Mouse (Mus musculus) midbrain, embryonic 10.5 days (tissue): Measurements from ENCODE around the gene Rnf207. TPM values are rescaled to one million over a fixed set of nuclear protein-coding genes. Genes with fewer than 3 reads are reported as not detected.
A peak's percentile ranks its signal among the peaks of the same experiment; 100 is the strongest.

Source experiments
- DNase-seq: peaks from one replicate; pipeline ENCODE4 v3.0.0-alpha.2; 2017; ENCODE audit warnings: low spot score
- H3K27ac ChIP-seq: fragments of 300-500 bp; sonication (generic); replicated peaks from 2 replicates; pipeline ENCODE4 v1.5.1; 2016; ENCODE audit warnings: mild to moderate bottlenecking
- H3K27me3 ChIP-seq: fragments of 300-500 bp; sonication (generic); 2 replicates; pipeline ENCODE4 v1.6.1; 2016; ENCODE audit warnings: low read depth, mild to moderate bottlenecking; ENCODE audit not compliant: poor library complexity, severe bottlenecking
- H3K36me3 ChIP-seq: fragments of 300-500 bp; sonication (generic); 2 replicates; pipeline ENCODE4 v1.6.1; 2016; ENCODE audit warnings: mild to moderate bottlenecking, moderate library complexity
- H3K4me1 ChIP-seq: fragments of 300-500 bp; sonication (generic); 2 replicates; pipeline ENCODE4 v1.6.1; 2016
- H3K4me3 ChIP-seq: fragments of 300-500 bp; sonication (generic); 2 replicates; pipeline ENCODE4 v1.5.1; 2016; ENCODE audit warnings: mild to moderate bottlenecking, moderate library complexity
- H3K9me3 ChIP-seq: fragments of 300-500 bp; sonication (generic); replicated peaks from 2 replicates; pipeline ENCODE4 v1.6.1; 2016; ENCODE audit warnings: mild to moderate bottlenecking
- WGBS: fragments of 180-500 bp; shearing (Covaris S2); methylation state at CpG from one replicate; pipeline ENCODE4 v1.1.7; 2016; 5-methylcytosine and 5-hydroxymethylcytosine counted together
- polyA plus RNA-seq: library from polyadenylated mRNA; unstranded; fragments of >200 nt; fragmentation: Nextera tagmentation; extraction: Ambion mirVana; gene quantifications from 2 replicates; pipeline ENCODE4 v1.2.1, GENCODE M21; 2016

Gene Rnf207
- polyA plus RNA-seq, 1 experiment from 2014 or later = 1.5 TPM

GRCm38 (mm10) chr4:152273621-152274236, 45.1 kb downstream of the Rnf207 start, which contains the start of gene Gpr153:
Gene Gpr153 (plus strand): TSS chr4:152274232.
- Histone ChIP-seq H3K27me3 (peaks cover 75% of the 10 kb centered on the region), H3K36me3 (0 out of 2 replicates have a peak, but pooled peaks cover 3% of the 10 kb centered on the region), H3K4me3 (peak within 1 kb of the TSS; percentile 64), H3K27ac (peak within 1 kb of the TSS; percentile 82), H3K9me3 (no peaks in the 10 kb centered on the region), H3K4me1 (peaks cover 66% of the 10 kb centered on the region)
- WGBS = under 1% methylated on average over 47 of the region's 48 CpGs
- peak; percentile 77 for DNase-seq

- Histone ChIP-seq H3K4me1 (peaks cover 70% of the 10 kb centered on the region), H3K4me3 (peak overlapping the region; percentile 64), H3K36me3 (peaks cover 5% of the 10 kb centered on the region), H3K27me3 (peaks cover 72% of the 10 kb centered on the region), H3K9me3 (no peaks in the 10 kb centered on the region), H3K27ac (peak overlapping the region; percentile 82)
- WGBS = 27% methylated on average over 3 of the region's 3 CpGs
- no peak for DNase-seq
These were observed 45.6 kb downstream of the Rnf207 start for GRCm38 (mm10) chr4:152273191-152273590.

- H3K9me3 ChIP-seq = no peaks in the 10 kb centered on the region
- peak; percentile 47 for DNase-seq
- H3K27ac ChIP-seq = peak overlapping the region; percentile 82
- 27% methylated on average over 9 of the region's 9 CpGs for WGBS
- no peak overlapping the region for H3K4me3 ChIP-seq
- peaks cover 11% of the 10 kb centered on the region for H3K36me3 ChIP-seq
- peaks cover 72% of the 10 kb centered on the region for H3K27me3 ChIP-seq
- peaks cover 70% of the 10 kb centered on the region for H3K4me1 ChIP-seq
These were observed 46.2 kb downstream of the Rnf207 start for GRCm38 (mm10) chr4:152272449-152273049.

DNA sequence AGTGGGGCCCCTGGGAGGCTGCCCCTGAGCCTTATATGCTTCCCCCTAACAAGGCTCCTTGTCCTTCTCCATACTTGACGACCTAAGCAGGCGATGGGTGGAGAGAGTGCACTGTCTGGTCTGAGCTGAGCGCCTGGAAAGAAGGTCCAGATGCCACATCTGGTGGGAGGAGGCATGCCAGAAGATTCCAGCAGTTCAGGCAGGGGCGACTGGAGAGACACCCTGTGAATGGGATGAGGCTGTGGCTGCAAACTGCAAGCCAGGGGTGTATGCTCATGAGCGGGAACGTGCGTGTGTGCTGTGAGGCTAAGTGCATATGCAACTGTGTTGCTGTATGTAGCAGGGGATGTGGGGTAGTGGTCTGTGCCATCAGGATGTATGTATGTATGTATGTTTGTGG, 46.8 kb downstream of the Rnf207 start:
- peaks cover 11% of the 10 kb centered on the region for H3K36me3 ChIP-seq
- H3K4me3 ChIP-seq = no peak overlapping the region
- 72% methylated on average over 7 of the region's 7 CpGs for WGBS
- H3K27me3 ChIP-seq = peaks cover 66% of the 10 kb centered on the region
- peaks cover 72% of the 10 kb centered on the region for H3K4me1 ChIP-seq
- 0 out of 2 replicates have a peak overlapping the region, but pooled peaks have one; percentile 10 for H3K27ac ChIP-seq
- DNase-seq = no peak
- no peaks in the 10 kb centered on the region for H3K9me3 ChIP-seq

DNA sequence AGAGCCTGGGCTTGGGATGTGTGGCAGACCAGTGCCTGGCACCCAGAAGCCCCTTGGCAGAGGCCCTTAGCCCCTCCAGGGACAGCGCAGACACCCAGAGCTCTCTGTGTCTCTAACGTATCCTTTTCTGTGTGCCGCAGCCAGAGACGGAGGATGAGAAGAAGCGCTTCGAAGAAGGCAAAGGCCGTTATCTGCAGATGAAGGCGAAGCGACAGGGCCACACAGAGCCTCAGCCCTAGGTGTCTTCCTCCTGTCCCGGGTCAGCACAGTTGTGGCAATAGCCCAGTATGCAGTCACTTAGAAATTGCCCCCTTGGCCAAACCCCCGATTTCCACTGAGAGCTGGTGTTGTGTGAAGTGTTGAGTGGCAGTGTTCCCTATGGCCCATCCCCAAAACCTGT, 47.5 kb downstream of the Rnf207 start:
- Histone ChIP-seq H3K4me3 (no peak overlapping the region), H3K36me3 (peaks cover 11% of the 10 kb centered on the region), H3K9me3 (no peaks in the 10 kb centered on the region), H3K27me3 (peaks cover 60% of the 10 kb centered on the region), H3K27ac (no peak overlapping the region; the same call in 1 of the 2 replicates), H3K4me1 (peaks cover 66% of the 10 kb centered on the region)
- no peak for DNase-seq
- WGBS = 89% methylated on average over 11 of the region's 11 CpGs

DNA sequence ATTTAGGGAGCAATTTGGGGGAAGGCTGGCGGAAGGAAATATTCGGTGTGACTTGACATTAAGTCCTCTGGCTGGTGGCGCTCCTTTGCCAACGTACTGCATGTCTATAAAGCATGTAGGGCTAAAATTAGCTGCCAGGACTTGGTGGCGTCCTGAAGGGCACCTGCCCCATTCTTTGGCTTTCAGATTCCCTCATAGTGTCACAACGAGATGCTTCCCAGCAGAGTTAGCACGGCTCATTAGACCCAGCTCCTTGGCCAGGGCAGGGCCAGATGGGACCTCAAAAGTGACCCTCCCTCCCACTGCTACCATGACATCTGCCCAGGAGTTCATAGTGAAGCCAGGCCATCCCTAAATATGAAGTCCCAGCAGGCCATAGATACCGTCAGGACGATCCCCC, 48.2 kb downstream of the Rnf207 start:
- DNase-seq = no peak
- H3K27ac ChIP-seq = no peak overlapping the region
- H3K4me3 ChIP-seq = no peak overlapping the region
- H3K9me3 ChIP-seq = no peaks in the 10 kb centered on the region
- peaks cover 11% of the 10 kb centered on the region for H3K36me3 ChIP-seq
- H3K27me3 ChIP-seq = peaks cover 52% of the 10 kb centered on the region
- WGBS = 80% methylated on average over 9 of the region's 9 CpGs
- peaks cover 66% of the 10 kb centered on the region for H3K4me1 ChIP-seq

GRCm38 (mm10) chr4:152269967-152270366, 48.8 kb downstream of the Rnf207 start:
- H3K4me3 ChIP-seq = no peak overlapping the region

GRCm38 (mm10) chr4:152267748-152268369, 50.9 kb downstream of the Rnf207 start:
- Histone ChIP-seq H3K27me3 (peaks cover 25% of the 10 kb centered on the region), H3K9me3 (no peaks in the 10 kb centered on the region), H3K4me3 (no peak overlapping the region), H3K36me3 (peaks cover 15% of the 10 kb centered on the region), H3K27ac (no peak overlapping the region), H3K4me1 (peaks cover 56% of the 10 kb centered on the region)
- no peak for DNase-seq
- WGBS = 80% methylated on average over 13 of the region's 13 CpGs

More at GRCm38 (mm10) chr4:152269967-152270366, 48.8 kb downstream of the Rnf207 start:
- H3K27me3 ChIP-seq = peaks cover 46% of the 10 kb centered on the region
- H3K9me3 ChIP-seq = no peaks in the 10 kb centered on the region
- peaks cover 60% of the 10 kb centered on the region for H3K4me1 ChIP-seq
- no peak overlapping the region for H3K27ac ChIP-seq
- DNase-seq = no peak
- H3K36me3 ChIP-seq = peaks cover 11% of the 10 kb centered on the region
- whole genome bisulfite sequencing = 88% methylated on average over 13 of the region's 13 CpGs

GRCm38 (mm10) chr4:152266236-152266895, 52.4 kb downstream of the Rnf207 start:
- Histone ChIP-seq H3K4me3 (no peak overlapping the region), H3K4me1 (peaks cover 58% of the 10 kb centered on the region), H3K36me3 (peaks cover 18% of the 10 kb centered on the region), H3K27ac (no peak overlapping the region), H3K9me3 (no peaks in the 10 kb centered on the region), H3K27me3 (peaks cover 10% of the 10 kb centered on the region)
- DNase-seq = no peak
- 68% methylated on average over 10 of the region's 10 CpGs for WGBS

DNA sequence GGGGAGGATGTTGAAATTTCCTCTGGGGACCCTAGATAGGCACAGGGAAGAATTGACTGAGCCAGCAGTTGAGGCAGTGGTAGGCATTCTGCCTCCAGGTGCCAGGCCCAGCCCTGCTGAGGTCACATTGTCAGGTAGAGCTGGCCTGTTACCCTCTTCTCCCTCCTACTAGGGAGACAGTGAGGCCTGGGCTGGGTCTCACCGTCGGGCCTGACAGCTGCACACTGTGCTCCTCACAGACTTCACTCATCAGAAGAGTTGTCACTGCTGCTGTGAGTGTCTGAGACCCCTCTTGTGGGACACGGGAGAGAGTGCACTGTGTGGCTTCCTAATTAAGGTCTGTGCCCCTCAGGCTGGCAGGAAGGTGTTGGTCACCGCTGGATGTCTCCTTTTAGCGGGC, 53.0 kb downstream of the Rnf207 start:
- H3K9me3 ChIP-seq = no peaks in the 10 kb centered on the region
- peaks cover 20% of the 10 kb centered on the region for H3K36me3 ChIP-seq
- 79% methylated on average over 5 of the region's 5 CpGs for WGBS
- no peak for DNase-seq
- H3K4me3 ChIP-seq = no peak overlapping the region
- peaks cover 60% of the 10 kb centered on the region for H3K4me1 ChIP-seq
- H3K27me3 ChIP-seq = peaks cover 5% of the 10 kb centered on the region; the same call in 1 of the 2 replicates
- H3K27ac ChIP-seq = no peak overlapping the region

DNA sequence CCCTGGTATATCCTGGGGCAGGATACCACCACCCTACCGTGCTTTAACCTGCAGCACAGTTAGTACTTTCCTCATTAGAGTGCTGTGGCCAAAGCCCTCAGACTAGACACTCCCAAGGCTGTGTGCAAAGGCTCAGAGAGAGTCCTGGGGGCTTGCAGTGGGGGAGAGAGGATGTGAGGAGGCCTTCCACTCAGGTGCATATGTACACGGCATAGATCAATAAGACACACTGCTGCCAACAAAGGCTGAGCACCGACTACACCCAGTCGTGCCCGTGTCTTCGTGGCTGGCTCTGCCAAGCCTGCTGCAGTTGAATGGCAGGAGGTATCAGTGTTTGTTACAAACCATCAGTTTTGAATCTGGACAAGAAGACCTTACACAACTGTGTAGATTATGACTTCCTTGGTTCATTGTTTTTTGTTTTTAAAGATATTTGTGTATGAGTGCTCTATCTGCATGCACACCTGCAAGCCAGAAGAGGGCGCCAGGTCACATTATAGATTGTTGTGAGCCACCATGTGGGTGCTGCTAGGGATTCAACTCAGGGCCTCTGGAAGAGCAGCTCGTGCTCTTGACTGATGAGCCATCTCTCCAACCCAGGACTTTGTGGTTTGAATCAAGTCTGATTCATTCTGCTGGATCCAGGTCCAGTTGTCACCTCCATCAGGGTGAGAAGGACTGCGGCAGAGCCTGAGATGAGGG, 53.8 kb downstream of the Rnf207 start:
- Histone ChIP-seq H3K9me3 (no peaks in the 10 kb centered on the region), H3K4me1 (peaks cover 60% of the 10 kb centered on the region), H3K27me3 (no peaks in the 10 kb centered on the region; the same call in 1 of the 2 replicates), H3K36me3 (peaks cover 27% of the 10 kb centered on the region), H3K27ac (no peak overlapping the region), H3K4me3 (no peak overlapping the region)
- 91% methylated on average over 9 of the region's 9 CpGs for WGBS
- DNase-seq = no peak

GRCm38 (mm10) chr4:152264177-152264530, 54.6 kb downstream of the Rnf207 start:
- Histone ChIP-seq H3K36me3 (peaks cover 33% of the 10 kb centered on the region), H3K4me3 (no peak overlapping the region; the same call in 1 of the 2 replicates), H3K9me3 (no peaks in the 10 kb centered on the region), H3K4me1 (peaks cover 56% of the 10 kb centered on the region), H3K27ac (peak overlapping the region; percentile 50), H3K27me3 (no peaks in the 10 kb centered on the region; the same call in 1 of the 2 replicates)
- DNase-seq = no peak
- 53% methylated on average over 4 of the region's 4 CpGs for WGBS
